Mouse (Mus musculus): ENCODE measurements at regions not wholly inside any gene's neighbourhood (a gene's known extent, or its start where the extent isn't known, plus 50 kb on each side); places are given as distances from the start of the nearest gene placed in this dataset.

DNA sequence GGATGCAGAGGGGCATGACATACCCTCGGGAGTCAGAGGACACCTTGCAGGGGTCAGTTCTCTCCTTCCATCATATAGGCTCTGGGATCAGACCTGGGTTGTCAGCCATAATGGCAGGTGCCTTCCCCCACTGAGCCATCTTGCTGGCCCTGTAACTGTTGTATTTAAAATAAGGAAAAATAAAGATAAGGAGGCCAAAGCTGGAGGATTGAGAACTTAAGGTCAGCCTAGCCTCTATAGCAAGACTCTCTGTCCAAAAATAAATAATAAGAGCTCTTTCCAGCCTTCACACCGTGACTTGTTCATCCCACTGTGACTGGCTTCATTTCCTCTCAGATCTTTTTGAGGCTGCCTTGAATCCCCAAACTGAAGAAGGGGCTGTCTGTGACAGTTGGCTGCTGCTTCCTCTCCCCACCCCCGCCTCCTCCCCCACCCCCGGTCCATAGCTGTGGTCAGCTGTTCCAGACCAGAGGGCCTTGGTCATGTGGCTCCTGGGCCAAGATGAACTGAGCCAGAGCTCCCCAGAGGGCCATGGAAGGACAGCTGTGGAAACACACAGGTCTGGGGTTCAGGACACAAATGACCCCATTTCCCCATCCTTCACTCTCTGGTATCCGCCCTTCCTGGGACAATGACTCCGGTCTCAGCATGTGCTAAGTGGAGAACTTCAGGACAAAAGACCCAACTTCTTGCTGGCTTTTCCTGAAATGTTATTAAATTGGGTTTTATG lies 81.6 kb upstream of the Errfi1 start:
- Histone ChIP-seq H3K4me1 (ENCODE audit: control insufficient read depth, insufficient read depth, low read length) (no peaks in the 10 kb centered on the region), H3K4me3 (ENCODE audit: low read depth, low read length) (no peak overlapping the region), H3K36me3 (ENCODE audit: control insufficient read depth, insufficient read depth, low read length, poor library complexity, severe bottlenecking) (no peaks in the 10 kb centered on the region), H3K9ac (ENCODE audit: low read depth, poor library complexity, severe bottlenecking) (no peak overlapping the region), H3K9me3 (replicated peaks; ENCODE audit: control insufficient read depth, insufficient read depth, low read length, poor library complexity, severe bottlenecking) (no peaks in the 10 kb centered on the region), H3K27ac (ENCODE audit: insufficient read depth, low read length) (no peak overlapping the region), H3K27me3 (ENCODE audit: control insufficient read depth, insufficient read depth, low read length, poor library complexity, severe bottlenecking) (no peaks in the 10 kb centered on the region)
- no peak for TF ChIP-seq CTCF (IDR thresholded peaks at IDR 0.05; ENCODE audit: low read depth, low read length)
- no peak for TF ChIP-seq EP300 (IDR thresholded peaks at IDR 0.05; ENCODE audit: insufficient read depth, low read depth, low read length)
- TF ChIP-seq POLR2A (IDR thresholded peaks at IDR 0.05; ENCODE audit: insufficient read depth, low read length), result no peak

- Histone ChIP-seq H3K4me3 (ENCODE audit: low read depth, low read length) (no peak overlapping the region), H3K9me3 (replicated peaks; ENCODE audit: control insufficient read depth, insufficient read depth, low read length, poor library complexity, severe bottlenecking) (no peaks in the 10 kb centered on the region), H3K27me3 (ENCODE audit: control insufficient read depth, insufficient read depth, low read length, poor library complexity, severe bottlenecking) (no peaks in the 10 kb centered on the region), H3K4me1 (ENCODE audit: control insufficient read depth, insufficient read depth, low read length) (no peaks in the 10 kb centered on the region), H3K36me3 (ENCODE audit: control insufficient read depth, insufficient read depth, low read length, poor library complexity, severe bottlenecking) (no peaks in the 10 kb centered on the region), H3K27ac (ENCODE audit: insufficient read depth, low read length) (no peak overlapping the region), H3K9ac (ENCODE audit: low read depth, poor library complexity, severe bottlenecking) (no peak overlapping the region)
- TF ChIP-seq CTCF (IDR thresholded peaks at IDR 0.05; ENCODE audit: low read depth, low read length) (no peak), EP300 (IDR thresholded peaks at IDR 0.05; ENCODE audit: insufficient read depth, low read depth, low read length) (no peak), POLR2A (IDR thresholded peaks at IDR 0.05; ENCODE audit: insufficient read depth, low read length) (no peak)
Measured at GRCm38 (mm10) chr4:150771469-150771868, 82.2 kb upstream of the Errfi1 start.

DNA sequence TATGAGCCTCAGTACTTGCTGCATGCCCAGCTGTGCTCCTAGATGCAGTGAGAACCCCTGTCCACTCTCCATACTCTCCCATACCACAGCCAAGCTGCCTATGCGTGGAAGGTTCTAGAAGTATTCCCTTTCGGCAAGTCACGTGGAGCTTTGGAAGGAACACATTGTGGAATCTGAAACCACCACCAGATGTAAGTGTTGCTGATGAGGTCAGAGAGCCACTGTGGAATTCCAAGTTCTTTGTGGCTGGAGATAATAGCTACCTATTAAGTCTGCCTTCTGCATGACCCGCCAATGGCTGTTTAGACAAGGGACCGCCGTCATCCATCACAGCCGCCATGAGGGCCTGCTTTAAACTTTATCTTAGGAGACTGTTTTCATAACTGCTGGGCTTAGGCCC lies 84.7 kb upstream of the Errfi1 start:
- no peak overlapping the region for H3K9ac ChIP-seq (ENCODE audit: low read depth, poor library complexity, severe bottlenecking)
- H3K4me3 ChIP-seq (ENCODE audit: low read depth, low read length), result no peak overlapping the region
- no peaks in the 10 kb centered on the region for H3K9me3 ChIP-seq (replicated peaks; ENCODE audit: control insufficient read depth, insufficient read depth, low read length, poor library complexity, severe bottlenecking)
- no peaks in the 10 kb centered on the region for H3K36me3 ChIP-seq (ENCODE audit: control insufficient read depth, insufficient read depth, low read length, poor library complexity, severe bottlenecking)
- no peaks in the 10 kb centered on the region for H3K27me3 ChIP-seq (ENCODE audit: control insufficient read depth, insufficient read depth, low read length, poor library complexity, severe bottlenecking)
- no peak for TF ChIP-seq CTCF (IDR thresholded peaks at IDR 0.05; ENCODE audit: low read depth, low read length)
- no peak for TF ChIP-seq EP300 (IDR thresholded peaks at IDR 0.05; ENCODE audit: insufficient read depth, low read depth, low read length)
- no peak for TF ChIP-seq POLR2A (IDR thresholded peaks at IDR 0.05; ENCODE audit: insufficient read depth, low read length)
- H3K27ac ChIP-seq (ENCODE audit: insufficient read depth, low read length), result no peak overlapping the region
- no peaks in the 10 kb centered on the region for H3K4me1 ChIP-seq (ENCODE audit: control insufficient read depth, insufficient read depth, low read length)

GRCm38 (mm10) chr4:150758467-150759237 lies 95.1 kb upstream of the Errfi1 start:
- H3K9ac ChIP-seq (ENCODE audit: low read depth, poor library complexity, severe bottlenecking), result no peak overlapping the region
- no peaks in the 10 kb centered on the region for H3K9me3 ChIP-seq (replicated peaks; ENCODE audit: control insufficient read depth, insufficient read depth, low read length, poor library complexity, severe bottlenecking)
- H3K4me1 ChIP-seq (ENCODE audit: control insufficient read depth, insufficient read depth, low read length), result peaks cover 2% of the 10 kb centered on the region
- TF ChIP-seq POLR2A (IDR thresholded peaks at IDR 0.05; ENCODE audit: insufficient read depth, low read length) (no peak), EP300 (IDR thresholded peaks at IDR 0.05; ENCODE audit: insufficient read depth, low read depth, low read length) (no peak), CTCF (IDR thresholded peaks at IDR 0.05; ENCODE audit: low read depth, low read length) (no peak)
- no peak overlapping the region for H3K27ac ChIP-seq (ENCODE audit: insufficient read depth, low read length)
- no peak overlapping the region for H3K4me3 ChIP-seq (ENCODE audit: low read depth, low read length)
- no peaks in the 10 kb centered on the region for H3K27me3 ChIP-seq (ENCODE audit: control insufficient read depth, insufficient read depth, low read length, poor library complexity, severe bottlenecking)
- H3K36me3 ChIP-seq (ENCODE audit: control insufficient read depth, insufficient read depth, low read length, poor library complexity, severe bottlenecking), result no peaks in the 10 kb centered on the region

DNA sequence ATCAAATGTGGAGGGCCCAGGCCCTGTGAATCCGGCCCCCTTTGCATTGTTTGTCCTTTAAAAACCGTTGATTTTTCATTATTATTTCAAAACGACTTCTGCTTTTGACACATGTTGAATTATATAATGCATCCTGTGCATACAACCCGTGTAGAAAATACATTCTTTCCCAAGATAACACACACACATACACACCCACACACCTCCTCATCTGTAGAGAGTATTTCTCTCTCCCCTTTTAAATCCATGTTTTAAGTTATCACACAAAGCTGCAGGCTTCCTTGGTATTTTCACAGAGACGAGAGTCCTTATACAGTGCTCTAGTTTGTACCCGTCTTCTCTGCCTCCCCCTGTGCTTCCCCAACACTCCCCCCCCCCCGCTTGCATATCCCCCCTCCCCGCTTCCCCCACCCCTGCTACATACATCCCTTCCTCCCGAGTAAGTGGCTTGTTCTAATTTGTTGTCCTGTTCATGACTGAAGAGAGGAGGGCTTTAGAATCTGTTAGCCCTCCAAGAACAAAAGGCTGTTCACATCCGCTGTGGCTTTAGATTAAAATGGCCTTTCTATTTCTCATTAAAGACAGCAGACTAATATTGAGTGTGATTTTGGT lies 95.8 kb upstream of the Errfi1 start:
- Histone ChIP-seq H3K9me3 (replicated peaks; ENCODE audit: control insufficient read depth, insufficient read depth, low read length, poor library complexity, severe bottlenecking) (no peaks in the 10 kb centered on the region), H3K27me3 (ENCODE audit: control insufficient read depth, insufficient read depth, low read length, poor library complexity, severe bottlenecking) (no peaks in the 10 kb centered on the region), H3K4me1 (ENCODE audit: control insufficient read depth, insufficient read depth, low read length) (peaks cover 2% of the 10 kb centered on the region), H3K36me3 (ENCODE audit: control insufficient read depth, insufficient read depth, low read length, poor library complexity, severe bottlenecking) (no peaks in the 10 kb centered on the region), H3K4me3 (ENCODE audit: low read depth, low read length) (no peak overlapping the region), H3K27ac (ENCODE audit: insufficient read depth, low read length) (no peak overlapping the region), H3K9ac (ENCODE audit: low read depth, poor library complexity, severe bottlenecking) (no peak overlapping the region)
- TF ChIP-seq CTCF (IDR thresholded peaks at IDR 0.05; ENCODE audit: low read depth, low read length) (no peak), EP300 (IDR thresholded peaks at IDR 0.05; ENCODE audit: insufficient read depth, low read depth, low read length) (no peak), POLR2A (IDR thresholded peaks at IDR 0.05; ENCODE audit: insufficient read depth, low read length) (no peak)

All from ES-Bruce4 (cell line).